Mouse (Mus musculus) lung, postnatal 0 days (tissue): ENCODE data around the gene Mapk1ip1. TPM values are rescaled to one million over a fixed set of nuclear protein-coding genes. Genes with fewer than 3 reads are reported as not detected.

Source experiments
- ATAC-seq: fragments of 200-750 bp; cut with Nextera tagmentation; 2 replicates; pipeline ENCODE4 v1.8.0; 2017; ENCODE audit warnings: moderate library complexity
- DNase-seq: peaks from one replicate; pipeline ENCODE4 v3.0.0-alpha.2; 2016; ENCODE audit warnings: low spot score
- H3K27ac ChIP-seq: fragments of 300-500 bp; sonication (generic); 2 replicates; pipeline ENCODE4 v1.5.1; 2014; ENCODE audit warnings: antibody characterized with exemption, mild to moderate bottlenecking, low read length, mixed read lengths
- H3K27me3 ChIP-seq: fragments of 300-500 bp; sonication (generic); replicated peaks from 2 replicates; pipeline ENCODE4 v1.6.1; 2014; ENCODE audit warnings: low read length, mixed read lengths; ENCODE audit not compliant: insufficient read depth
- H3K36me3 ChIP-seq: fragments of 300-500 bp; sonication (generic); 2 replicates; pipeline ENCODE4 v1.6.1; 2014; ENCODE audit warnings: low read length, mixed read lengths; ENCODE audit not compliant: insufficient read depth
- H3K4me1 ChIP-seq: fragments of 300-500 bp; sonication (generic); 2 replicates; pipeline ENCODE4 v1.6.1; 2014; ENCODE audit warnings: antibody characterized with exemption, low read depth, low read length, mixed read lengths; ENCODE audit not compliant: insufficient read depth
- H3K4me2 ChIP-seq: fragments of 300-500 bp; sonication (generic); replicated peaks from 2 replicates; pipeline ENCODE4 v1.6.1; 2014; ENCODE audit warnings: low read depth, mild to moderate bottlenecking, low read length, moderate library complexity, mixed read lengths
- H3K4me3 ChIP-seq: fragments of 300-500 bp; sonication (generic); 2 replicates; pipeline ENCODE4 v1.5.1; 2014; ENCODE audit warnings: low read depth, low read length
- H3K9ac ChIP-seq: fragments of 300-500 bp; sonication (generic); replicated peaks from 2 replicates; pipeline ENCODE4 v1.6.1; 2014; ENCODE audit warnings: low read depth, mild to moderate bottlenecking
- H3K9me3 ChIP-seq: fragments of 300-500 bp; sonication (generic); 2 replicates; pipeline ENCODE4 v1.6.1; 2016; ENCODE audit warnings: low read length, mixed read lengths
- CTCF ChIP-seq: IDR thresholded peaks from 2 replicates; pipeline ENCODE4 v1.5.1; 2016; ENCODE audit warnings: antibody characterized with exemption, mild to moderate bottlenecking
- EP300 ChIP-seq: IDR thresholded peaks from 2 replicates; pipeline ENCODE4 v1.6.1; 2016; ENCODE audit warnings: antibody characterized with exemption, mild to moderate bottlenecking, control low read depth
- WGBS: fragments of 180-500 bp; shearing (Covaris S2); extraction: QIAGEN DNeasy Blood & Tissue Kit; methylation state at CpG from one replicate; pipeline ENCODE4 v1.1.7; 2014; 5-methylcytosine and 5-hydroxymethylcytosine counted together
- polyA plus RNA-seq: library from polyadenylated mRNA; unstranded; fragments of >200 nt; fragmentation: Nextera tagmentation; extraction: Ambion mirVana; gene quantifications from 2 replicates; pipeline ENCODE4 v1.2.1, GENCODE M21; 2015

The Mapk1ip1 gene
- polyA plus RNA-seq, 1 experiment from 2014 or later = 15.0 TPM

GRCm38 (mm10) chr7:138867286-138867685 is 21.2 kb upstream of the Mapk1ip1 start:
- DNase-seq = no peak
- H3K27me3 ChIP-seq = no peaks in the 10 kb centered on the region
- WGBS = 66% methylated on average over 6 of the region's 6 CpGs
- TF ChIP-seq CTCF (0 out of 2 replicates have a peak, but pooled peaks have one; percentile 5), EP300 (no peak)
- no peak overlapping the region for H3K4me3 ChIP-seq
- no peak overlapping the region for H3K27ac ChIP-seq
- H3K4me2 ChIP-seq = no peak overlapping the region
- no peaks in the 10 kb centered on the region for H3K9me3 ChIP-seq
- no peak for ATAC-seq
- 0 out of 2 replicates have a peak, but pooled peaks cover 3% of the 10 kb centered on the region for H3K36me3 ChIP-seq
- no peaks in the 10 kb centered on the region for H3K4me1 ChIP-seq
- H3K9ac ChIP-seq = no peak overlapping the region

GRCm38 (mm10) chr7:138864776-138865175 is 18.7 kb upstream of the Mapk1ip1 start:
- no peak for ATAC-seq
- no peaks in the 10 kb centered on the region for H3K27me3 ChIP-seq
- H3K4me3 ChIP-seq = no peak overlapping the region
- H3K9ac ChIP-seq = no peak overlapping the region
- H3K4me2 ChIP-seq = no peak overlapping the region
- no peaks in the 10 kb centered on the region for H3K4me1 ChIP-seq
- no peak for TF ChIP-seq CTCF
- TF ChIP-seq EP300 = no peak
- 96% methylated on average over 1 of the region's 1 CpGs for WGBS
- no peak for DNase-seq
- H3K27ac ChIP-seq = no peak overlapping the region
- H3K9me3 ChIP-seq = no peaks in the 10 kb centered on the region
- no peaks in the 10 kb centered on the region for H3K36me3 ChIP-seq

- ATAC-seq = no peak
- Histone ChIP-seq H3K27me3 (no peaks in the 10 kb centered on the region), H3K27ac (no peak overlapping the region), H3K36me3 (peaks cover 4% of the 10 kb centered on the region; the same call in 1 of the 2 replicates), H3K4me1 (no peaks in the 10 kb centered on the region), H3K4me2 (no peak overlapping the region), H3K9me3 (no peaks in the 10 kb centered on the region), H3K9ac (no peak overlapping the region), H3K4me3 (no peak overlapping the region)
- TF ChIP-seq CTCF = no peak
- no peak for TF ChIP-seq EP300
- DNase-seq = no peak
- WGBS = 91% methylated on average over 3 of the region's 3 CpGs
Observed at GRCm38 (mm10) chr7:138863950-138864572, 18.0 kb upstream of the Mapk1ip1 start.

GRCm38 (mm10) chr7:138856670-138857069 is 10.6 kb upstream of the Mapk1ip1 start:
- no peak for ATAC-seq
- no peak overlapping the region for H3K9ac ChIP-seq
- H3K4me2 ChIP-seq = no peak overlapping the region
- WGBS = 64% methylated on average over 2 of the region's 2 CpGs
- H3K27ac ChIP-seq = no peak overlapping the region
- DNase-seq = no peak
- H3K36me3 ChIP-seq = peaks cover 9% of the 10 kb centered on the region
- no peaks in the 10 kb centered on the region for H3K9me3 ChIP-seq
- H3K27me3 ChIP-seq = no peaks in the 10 kb centered on the region
- no peak for TF ChIP-seq CTCF
- TF ChIP-seq EP300 = no peak
- no peak overlapping the region for H3K4me3 ChIP-seq
- no peaks in the 10 kb centered on the region for H3K4me1 ChIP-seq

GRCm38 (mm10) chr7:138854201-138854600 is 8.1 kb upstream of the Mapk1ip1 start:
- H3K4me3 ChIP-seq = no peak overlapping the region
- no peak overlapping the region for H3K27ac ChIP-seq
- no peaks in the 10 kb centered on the region for H3K27me3 ChIP-seq
- ATAC-seq (no peak), DNase-seq (no peak)
- H3K36me3 ChIP-seq = peaks cover 5% of the 10 kb centered on the region; the same call in 1 of the 2 replicates
- no peak overlapping the region for H3K9ac ChIP-seq
- 86% methylated on average over 2 of the region's 2 CpGs for WGBS
- H3K4me1 ChIP-seq = no peaks in the 10 kb centered on the region; the same call in 1 of the 2 replicates
- H3K9me3 ChIP-seq = no peaks in the 10 kb centered on the region
- TF ChIP-seq CTCF (no peak), EP300 (no peak)
- no peak overlapping the region for H3K4me2 ChIP-seq

GRCm38 (mm10) chr7:138853417-138854031 is 7.5 kb upstream of the Mapk1ip1 start:
- Histone ChIP-seq H3K27me3 (no peaks in the 10 kb centered on the region), H3K4me3 (no peak overlapping the region), H3K27ac (no peak overlapping the region), H3K9ac (no peak overlapping the region), H3K36me3 (peaks cover 5% of the 10 kb centered on the region; the same call in 1 of the 2 replicates), H3K4me1 (no peaks in the 10 kb centered on the region; the same call in 1 of the 2 replicates), H3K4me2 (no peak overlapping the region), H3K9me3 (no peaks in the 10 kb centered on the region)
- ATAC-seq (no peak), DNase-seq (no peak)
- WGBS = 95% methylated on average over 4 of the region's 4 CpGs
- TF ChIP-seq EP300 = no peak
- no peak for TF ChIP-seq CTCF
